Mouse (Mus musculus): ENCODE results near the gene Atp2a2.

GRCm38 (mm10) chr5:122527761-122528160 is 25.7 kb upstream of the Atp2a2 start:
- no peak for TF ChIP-seq CTCF (IDR thresholded peaks at IDR 0.05; ENCODE audit: extremely low read depth, insufficient read length, insufficient replicate concordance, low read depth, low read length)
- no peak for TF ChIP-seq POLR2A (IDR thresholded peaks at IDR 0.05; ENCODE audit: low read depth, low read length)
